Mouse (Mus musculus) ES-Bruce4 (cell line): Measurements from ENCODE around the gene Hs2st1. TPM values are rescaled to one million over a fixed set of nuclear protein-coding genes. Genes with fewer than 3 reads are reported as not detected.

Experiments used
- H3K27ac ChIP-seq: 2 replicates; pipeline ENCODE4 v1.5.1; 2012; ENCODE audit warnings: low read length, inconsistent platforms; ENCODE audit not compliant: insufficient read depth
- H3K27me3 ChIP-seq: 2 replicates; pipeline ENCODE4 v1.6.1; 2012; ENCODE audit warnings: mild to moderate bottlenecking, low read length, inconsistent platforms; ENCODE audit not compliant: control insufficient read depth, poor library complexity, insufficient read depth, severe bottlenecking
- H3K36me3 ChIP-seq: 2 replicates; pipeline ENCODE4 v1.6.1; 2012; ENCODE audit warnings: inconsistent platforms, mild to moderate bottlenecking, low read length, moderate library complexity; ENCODE audit not compliant: control insufficient read depth, poor library complexity, insufficient read depth, severe bottlenecking
- H3K4me1 ChIP-seq: one replicate; pipeline ENCODE4 v1.8.1; 2011; ENCODE audit warnings: low read length; ENCODE audit not compliant: control insufficient read depth, insufficient read depth
- H3K4me3 ChIP-seq: 2 replicates; pipeline ENCODE4 v1.5.1; 2011; ENCODE audit warnings: low read depth, mild to moderate bottlenecking, low read length
- H3K9ac ChIP-seq: 2 replicates; pipeline ENCODE4 v1.6.1; 2012; ENCODE audit warnings: low read depth, mild to moderate bottlenecking, inconsistent platforms; ENCODE audit not compliant: poor library complexity, severe bottlenecking
- H3K9me3 ChIP-seq: replicated peaks from 2 replicates; pipeline ENCODE4 v1.6.1; 2012; ENCODE audit warnings: mild to moderate bottlenecking, low read length, inconsistent platforms; ENCODE audit not compliant: control insufficient read depth, poor library complexity, insufficient read depth, severe bottlenecking
- CTCF ChIP-seq: IDR thresholded peaks from one replicate; pipeline ENCODE4 v1.8.1; 2011; ENCODE audit warnings: low read depth, low read length
- EP300 ChIP-seq: IDR thresholded peaks from 2 replicates; pipeline ENCODE4 v1.6.1; 2011; ENCODE audit warnings: low read depth, low read length; ENCODE audit not compliant: insufficient read depth
- POLR2A ChIP-seq: IDR thresholded peaks from one replicate; pipeline ENCODE4 v1.8.1; 2011; ENCODE audit warnings: low read length; ENCODE audit not compliant: insufficient read depth
- polyA plus RNA-seq: library from polyadenylated mRNA; stranded (reverse); fragments of >200 nt; gene quantifications from 2 replicates; pipeline ENCODE4 v1.2.4, GENCODE M21; 2011; ENCODE audit warnings: low read depth; ENCODE audit not compliant: missing spikeins, insufficient read depth, insufficient read length

Hs2st1 gene
- polyA plus RNA-seq, 1 experiment: 38.6 TPM

GRCm38 (mm10) chr3:144531023-144531422, 39.0 kb downstream of the Hs2st1 start:
- H3K9ac ChIP-seq: no peak overlapping the region
- H3K27ac ChIP-seq: no peak overlapping the region
- H3K9me3 ChIP-seq: no peaks in the 10 kb centered on the region
- H3K4me1 ChIP-seq: peaks cover 8% of the 10 kb centered on the region
- no peaks in the 10 kb centered on the region for H3K36me3 ChIP-seq
- H3K4me3 ChIP-seq: no peak overlapping the region
- H3K27me3 ChIP-seq: no peaks in the 10 kb centered on the region
- TF ChIP-seq EP300 (no peak), CTCF (no peak), POLR2A (no peak)

GRCm38 (mm10) chr3:144527918-144528317, 42.1 kb downstream of the Hs2st1 start:
- Histone ChIP-seq H3K4me3 (no peak overlapping the region), H3K27me3 (no peaks in the 10 kb centered on the region), H3K36me3 (no peaks in the 10 kb centered on the region), H3K9ac (no peak overlapping the region), H3K4me1 (peaks cover 4% of the 10 kb centered on the region), H3K9me3 (no peaks in the 10 kb centered on the region), H3K27ac (no peak overlapping the region)
- no peak for TF ChIP-seq CTCF

GRCm38 (mm10) chr3:144519581-144520272, 50.3 kb downstream of the Hs2st1 start:
- Histone ChIP-seq H3K27me3 (no peaks in the 10 kb centered on the region), H3K9ac (no peak overlapping the region), H3K9me3 (no peaks in the 10 kb centered on the region), H3K4me3 (no peak overlapping the region), H3K36me3 (no peaks in the 10 kb centered on the region), H3K27ac (no peak overlapping the region), H3K4me1 (no peaks in the 10 kb centered on the region)
- TF ChIP-seq POLR2A (no peak), EP300 (no peak)

GRCm38 (mm10) chr3:144518917-144519316, 51.1 kb downstream of the Hs2st1 start:
- TF ChIP-seq POLR2A (no peak), CTCF (no peak), EP300 (no peak)
- no peaks in the 10 kb centered on the region for H3K36me3 ChIP-seq
- no peaks in the 10 kb centered on the region for H3K27me3 ChIP-seq
- no peak overlapping the region for H3K9ac ChIP-seq
- no peak overlapping the region for H3K4me3 ChIP-seq
- no peak overlapping the region for H3K27ac ChIP-seq
- no peaks in the 10 kb centered on the region for H3K4me1 ChIP-seq
- no peaks in the 10 kb centered on the region for H3K9me3 ChIP-seq

- TF ChIP-seq EP300: no peak
- no peak for TF ChIP-seq CTCF
- TF ChIP-seq POLR2A: no peak
- Histone ChIP-seq H3K27me3 (no peaks in the 10 kb centered on the region), H3K9me3 (no peaks in the 10 kb centered on the region), H3K4me1 (no peaks in the 10 kb centered on the region), H3K4me3 (no peak overlapping the region), H3K27ac (no peak overlapping the region), H3K36me3 (no peaks in the 10 kb centered on the region), H3K9ac (no peak overlapping the region)
These were observed 54.7 kb downstream of the Hs2st1 start for GRCm38 (mm10) chr3:144515286-144515685.

GRCm38 (mm10) chr3:144514122-144514505, 55.9 kb downstream of the Hs2st1 start:
- no peaks in the 10 kb centered on the region for H3K9me3 ChIP-seq
- no peaks in the 10 kb centered on the region for H3K27me3 ChIP-seq
- TF ChIP-seq POLR2A (no peak), EP300 (no peak), CTCF (no peak)
- no peaks in the 10 kb centered on the region for H3K36me3 ChIP-seq
- no peaks in the 10 kb centered on the region for H3K4me1 ChIP-seq
- no peak overlapping the region for H3K4me3 ChIP-seq
- H3K9ac ChIP-seq: no peak overlapping the region
- H3K27ac ChIP-seq: no peak overlapping the region
